Mouse (Mus musculus) heart, postnatal 25 days (tissue): Measurements from ENCODE around the gene Nrbp1. TPM values are rescaled to one million over a fixed set of nuclear protein-coding genes. Genes with fewer than 3 reads are reported as not detected.
"Not testable (repeated sequence)": the region's sequence is repeated elsewhere in the genome, so short reads cannot be mapped to it uniquely, and the experiment has no call there.

Source experiments
- DNase-seq: peaks from one replicate; pipeline ENCODE4 v3.0.0; 2022; ENCODE audit warnings: low spot score
- intact Hi-C: fragments of 180-260 bp; cut with DNase I; formaldehyde crosslinking; loops from one replicate; pipeline ENCODE4 v1.15.1; 2025
- total RNA-seq, 2 experiments: library from RNA; stranded (reverse); gene quantifications; 2 replicates each; pipeline ENCODE4 v1.2.3; 2021

The Nrbp1 gene
- total RNA-seq, 2 experiments from 2014 or later: 74.3 to 80.5 TPM

DNA sequence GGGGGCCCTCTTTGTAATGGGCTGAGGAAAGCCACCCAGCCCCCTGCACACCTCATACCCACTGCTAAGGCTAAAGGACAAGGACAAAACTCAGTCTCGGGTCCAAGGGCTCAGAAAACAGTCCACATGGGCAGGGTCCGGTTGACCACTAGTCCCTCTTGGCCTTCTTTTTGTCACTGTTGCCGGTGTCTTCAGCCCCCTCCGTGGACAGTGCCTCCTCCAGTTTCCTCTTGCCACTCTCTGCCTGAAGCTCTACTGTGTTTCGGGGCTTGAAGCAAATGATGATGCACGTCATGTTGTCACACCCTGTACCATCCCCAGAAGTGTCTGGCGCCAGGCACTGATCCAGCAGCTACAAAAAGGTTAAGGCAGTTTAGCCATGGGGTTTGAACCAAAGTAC lies 37.7 kb upstream of the Nrbp1 start:
- no peak for DNase-seq
- intact Hi-C loops: loop anchor here (2.0 kb wide), 1 partner anchor 16 kb away; no protein-coding TSS in a partner anchor

DNA sequence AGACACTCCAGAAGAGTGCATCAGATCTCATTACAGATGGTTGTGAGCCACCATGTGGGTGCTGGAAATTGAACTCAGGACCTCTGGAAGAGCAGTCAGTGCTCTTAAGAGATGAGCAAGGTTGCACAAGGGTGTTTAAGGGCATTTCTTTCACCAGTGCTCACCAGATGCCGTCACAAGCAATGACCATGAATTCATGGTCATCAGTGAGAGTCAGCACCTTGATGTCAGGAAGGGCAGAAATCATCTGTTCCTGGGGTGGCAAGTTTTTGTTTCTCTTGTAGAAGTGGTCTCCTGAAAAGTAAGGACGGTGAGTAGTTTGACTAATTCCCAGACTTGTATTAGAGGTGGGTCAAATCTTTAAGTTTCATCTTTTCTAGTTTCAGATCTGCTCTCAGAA lies 36.8 kb upstream of the Nrbp1 start:
- intact Hi-C loops: loop anchor here (2.0 kb wide), 1 partner anchor 15 kb away; no protein-coding TSS in a partner anchor
- no peak for DNase-seq

GRCm38 (mm10) chr5:31204421-31204820 lies 36.2 kb upstream of the Nrbp1 start:
- intact Hi-C loops: no loop called here
- no peak for DNase-seq

DNA sequence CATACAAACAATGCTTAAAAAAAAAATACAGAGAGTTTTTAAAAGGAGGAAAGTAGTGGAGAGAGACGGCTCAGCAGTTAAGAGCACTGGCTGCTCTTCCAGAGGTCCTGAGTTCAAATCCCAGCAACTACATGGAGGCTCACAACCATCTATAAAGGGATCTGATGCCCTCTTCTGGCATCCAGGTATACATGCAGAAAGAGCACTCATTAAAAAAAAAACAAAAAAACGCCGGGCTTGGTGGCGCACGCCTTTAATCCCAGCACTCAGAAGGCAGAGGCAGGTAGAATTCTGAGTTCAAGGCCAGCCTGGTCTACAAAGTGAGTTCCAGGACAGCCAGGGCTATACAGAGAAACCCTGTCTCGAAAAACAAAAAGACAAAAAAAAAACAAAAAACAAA lies 24.1 kb upstream of the Nrbp1 start:
- intact Hi-C loops: loop anchor here (5.0 kb wide), 1 partner anchor 111 kb away; no protein-coding TSS in a partner anchor
- DNase-seq: not testable (repeated sequence)

DNA sequence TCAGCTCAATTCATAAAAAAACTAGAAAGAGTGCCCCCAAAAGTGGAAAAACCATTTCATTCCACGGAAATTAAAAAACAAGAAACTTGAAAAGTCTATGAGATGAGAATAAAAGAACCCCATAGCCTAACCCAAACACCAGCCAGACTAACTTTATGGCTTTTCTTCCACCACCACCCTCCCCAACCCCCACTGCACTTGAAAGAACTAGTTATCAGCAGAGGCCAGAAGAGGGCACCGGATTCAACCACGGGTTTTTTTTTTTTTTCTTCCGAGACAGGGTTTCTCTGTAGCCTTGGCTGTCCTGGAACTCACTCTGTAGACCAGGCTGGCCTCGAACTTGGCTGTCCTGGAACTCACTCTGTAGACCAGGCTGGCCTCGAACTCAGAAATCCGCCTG lies 22.4 kb upstream of the Nrbp1 start:
- DNase-seq: no peak
- intact Hi-C loops: loop anchor here (2.0 to 5.0 kb wide), 2 partner anchors 15 to 109 kb away; partner anchors contain the start of gene Zfp513

- intact Hi-C loops: loop anchor here (2.0 to 5.0 kb wide), 2 partner anchors 16 to 108 kb away; partner anchors contain the start of gene Zfp513
- DNase-seq: no peak
Observed at GRCm38 (mm10) chr5:31219070-31219469, 21.6 kb upstream of the Nrbp1 start.

- no peak for DNase-seq
- intact Hi-C loops: loop anchor here (2.0 to 5.0 kb wide), 2 partner anchors 17 to 108 kb away; partner anchors contain the start of gene Zfp513
Observed at GRCm38 (mm10) chr5:31219474-31219873, 21.2 kb upstream of the Nrbp1 start.

DNA sequence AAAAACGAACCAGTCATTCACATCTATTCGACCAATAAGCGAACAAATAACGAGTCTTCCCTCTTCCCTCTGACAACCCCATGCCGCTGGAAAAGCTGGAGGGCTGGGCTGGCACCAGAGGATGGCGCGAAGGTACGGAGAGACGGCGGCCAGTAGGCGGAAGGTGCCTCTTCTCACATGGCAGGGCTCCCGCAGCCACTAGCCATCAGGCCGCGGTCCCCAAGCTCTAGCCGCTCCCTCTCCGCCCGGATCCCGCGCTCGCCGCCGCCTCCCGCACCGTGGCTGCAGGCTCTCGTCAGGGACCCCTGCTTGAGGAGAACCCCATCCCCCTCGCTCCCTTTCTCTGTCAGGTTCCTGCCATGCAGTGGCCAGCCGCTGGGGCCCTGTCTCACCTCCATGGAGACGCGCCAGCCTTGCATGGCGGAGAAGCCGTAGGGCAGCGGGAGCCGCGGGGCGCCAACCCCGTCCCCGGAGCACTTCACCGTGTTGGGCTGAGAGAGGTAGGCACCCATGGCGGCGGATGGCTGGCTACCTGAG lies 20.7 kb upstream of the Nrbp1 start:
- intact Hi-C loops: loop anchor here (2.0 to 5.0 kb wide), 4 partner anchors 17 to 107 kb away; partner anchors contain the start of genes Gm9970, Nrbp1 and Zfp513
- DNase-seq: no peak

- intact Hi-C loops: loop anchor here (2.0 to 5.0 kb wide), 2 partner anchors 20 to 67 kb away; partner anchors contain the start of genes Gm9970 and Nrbp1
- DNase-seq: peak; percentile 95
Observed at GRCm38 (mm10) chr5:31220448-31221303, 20.0 kb upstream of the Nrbp1 start, which contains the start of gene Ppm1g. Ppm1g (minus strand) TSS chr5:31220687.

DNA sequence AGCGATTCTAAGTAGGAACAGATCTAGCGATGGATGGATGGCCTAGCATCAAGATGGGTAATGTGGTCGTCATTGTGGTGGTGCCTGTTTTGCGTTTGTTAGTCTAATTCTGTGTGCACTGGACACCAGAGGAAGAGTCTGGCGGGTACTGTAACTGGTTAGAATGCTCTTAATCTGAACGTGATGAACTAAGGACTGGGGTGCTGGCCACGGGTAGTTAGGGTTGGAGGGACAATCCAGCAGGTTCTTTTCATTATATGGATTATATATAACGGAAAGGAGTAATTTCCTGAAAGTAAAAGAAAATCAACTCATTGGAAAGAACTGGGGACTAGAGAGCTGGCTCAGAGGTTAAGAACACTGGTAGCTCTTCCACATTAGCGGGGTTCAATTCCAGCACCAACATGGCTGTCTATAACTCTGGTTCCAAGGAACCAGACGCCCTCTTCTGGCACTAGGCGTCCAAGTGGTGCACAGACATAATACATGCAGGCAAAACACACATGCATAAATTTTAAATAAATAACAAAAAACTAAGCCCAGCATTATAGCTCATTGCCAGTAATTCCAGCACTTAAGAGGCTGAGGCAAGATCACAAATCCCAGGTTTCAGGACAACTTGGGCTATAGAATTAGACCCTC lies 19.2 kb upstream of the Nrbp1 start:
- no peak for DNase-seq
- intact Hi-C loops: loop anchor here (2.0 to 5.0 kb wide), 2 partner anchors 19 to 66 kb away; partner anchors contain the start of genes Gm9970 and Nrbp1

- DNase-seq: no peak
- intact Hi-C loops: loop anchor here (5.0 kb wide), 1 partner anchor 65 kb away; no protein-coding TSS in a partner anchor
Observed at GRCm38 (mm10) chr5:31222696-31223095, 18.0 kb upstream of the Nrbp1 start.

DNA sequence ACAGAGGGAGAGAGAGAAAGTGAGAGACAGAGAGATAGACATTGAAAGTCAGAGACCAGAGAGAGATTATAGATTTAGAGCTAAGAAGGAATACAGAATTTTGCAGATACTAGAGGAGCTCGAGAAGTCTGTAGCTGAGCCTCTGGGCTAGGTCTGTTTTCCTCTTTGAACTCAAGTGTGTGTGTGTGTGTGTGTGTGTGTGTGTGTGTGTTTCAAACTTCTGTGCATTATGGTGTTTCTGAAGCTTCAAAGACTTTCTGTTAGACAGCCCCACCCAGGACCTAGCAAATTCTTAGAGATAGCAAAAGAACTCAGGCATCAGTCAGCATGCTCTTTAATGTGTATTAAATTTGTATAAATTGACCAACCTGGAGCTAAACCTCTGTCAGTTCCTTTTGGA lies 14.0 kb upstream of the Nrbp1 start:
- DNase-seq: no peak
- intact Hi-C loops: no loop called here

- intact Hi-C loops: loop anchor here (2.0 to 5.0 kb wide), 2 partner anchors 21 to 51 kb away; partner anchors contain the start of genes Ift172 and Ppm1g
- no peak for DNase-seq
Observed at GRCm38 (mm10) chr5:31241522-31242034, 914 bp downstream of the Nrbp1 start.

GRCm38 (mm10) chr5:31242191-31242590 lies 1.5 kb downstream of the Nrbp1 start:
- no peak for DNase-seq
- intact Hi-C loops: loop anchor here (5.0 kb wide), 1 partner anchor 50 kb away; the partner anchor contains the start of gene Ift172

GRCm38 (mm10) chr5:31250716-31251115 lies 10.1 kb downstream of the Nrbp1 start:
- intact Hi-C loops: no loop called here

DNA sequence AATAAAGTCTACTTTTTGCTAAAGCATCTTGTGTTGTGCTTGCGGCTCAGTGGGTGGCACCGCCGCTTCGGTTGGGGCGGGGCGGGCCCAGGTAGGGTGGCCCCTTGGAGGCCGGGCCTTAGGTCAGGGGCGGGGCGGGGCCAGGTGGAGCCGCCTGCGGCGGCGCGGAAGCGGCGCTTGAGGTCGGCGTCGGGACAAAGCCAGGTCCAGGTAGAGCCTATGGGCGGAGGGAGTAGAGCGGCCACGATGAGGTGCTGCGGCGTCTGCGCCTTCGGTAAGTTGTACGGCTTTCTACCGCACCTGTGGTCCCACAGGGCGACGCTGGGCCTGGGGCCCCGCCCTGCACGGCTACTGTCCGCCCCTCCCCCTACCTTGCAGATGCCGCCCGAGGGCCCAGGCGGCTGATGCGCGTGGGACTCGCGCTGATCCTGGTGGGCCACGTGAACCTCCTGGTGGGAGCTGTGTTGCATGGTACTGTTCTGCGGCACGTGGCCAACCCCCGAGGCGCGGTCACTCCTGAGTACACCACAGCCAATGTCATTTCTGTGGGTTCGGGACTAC lies 11.0 kb downstream of the Nrbp1 start, which contains the start of gene Krtcap3:
Krtcap3 (plus strand) TSS at position 151 of the 561 bp plus-strand sequence.
- DNase-seq: no peak
- intact Hi-C loops: no loop called here

More at GRCm38 (mm10) chr5:31250716-31251115, 10.1 kb downstream of the Nrbp1 start:
- no peak for DNase-seq

DNA sequence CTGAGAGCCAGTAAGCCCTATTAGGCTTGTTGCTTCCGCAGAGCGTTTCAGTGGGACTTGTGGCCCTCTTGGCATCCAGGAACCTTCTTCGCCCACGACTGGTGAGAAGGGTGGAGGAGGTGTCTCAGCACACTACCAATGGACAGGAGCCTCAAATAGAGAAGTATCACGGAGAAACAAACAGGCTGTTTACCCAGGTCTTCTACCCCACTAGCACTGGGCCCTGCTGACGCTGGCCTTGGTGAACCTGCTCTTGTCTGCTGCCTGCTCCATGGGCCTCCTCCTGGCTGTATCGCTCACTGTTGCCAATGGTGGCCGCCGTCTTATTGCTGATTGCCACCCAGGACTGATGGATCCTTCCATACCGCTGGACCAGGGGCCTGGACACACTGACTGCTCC lies 11.5 kb downstream of the Nrbp1 start:
- intact Hi-C loops: no loop called here
- DNase-seq: no peak

- no peak for DNase-seq
- intact Hi-C loops: no loop called here
Observed at GRCm38 (mm10) chr5:31252795-31253545, 12.3 kb downstream of the Nrbp1 start.

GRCm38 (mm10) chr5:31253806-31254205 lies 13.1 kb downstream of the Nrbp1 start:
- DNase-seq: no peak
- intact Hi-C loops: no loop called here
